Mouse (Mus musculus) lung, postnatal 0 days (tissue): ENCODE results near the gene Ddx23.

ENCODE experiments used
- CTCF ChIP-seq: IDR thresholded peaks from 2 replicates; pipeline ENCODE4 v1.5.1; 2016; ENCODE audit warnings: antibody characterized with exemption, mild to moderate bottlenecking
- EP300 ChIP-seq: IDR thresholded peaks from 2 replicates; pipeline ENCODE4 v1.6.1; 2016; ENCODE audit warnings: antibody characterized with exemption, mild to moderate bottlenecking, control low read depth

- TF ChIP-seq CTCF (no peak), EP300 (no peak)
Measured at GRCm38 (mm10) chr15:98683746-98684145, 21.1 kb upstream of the Ddx23 start.
